Mouse (Mus musculus): ENCODE measurements around the gene Slc44a5.

Slc44a5 gene

DNA sequence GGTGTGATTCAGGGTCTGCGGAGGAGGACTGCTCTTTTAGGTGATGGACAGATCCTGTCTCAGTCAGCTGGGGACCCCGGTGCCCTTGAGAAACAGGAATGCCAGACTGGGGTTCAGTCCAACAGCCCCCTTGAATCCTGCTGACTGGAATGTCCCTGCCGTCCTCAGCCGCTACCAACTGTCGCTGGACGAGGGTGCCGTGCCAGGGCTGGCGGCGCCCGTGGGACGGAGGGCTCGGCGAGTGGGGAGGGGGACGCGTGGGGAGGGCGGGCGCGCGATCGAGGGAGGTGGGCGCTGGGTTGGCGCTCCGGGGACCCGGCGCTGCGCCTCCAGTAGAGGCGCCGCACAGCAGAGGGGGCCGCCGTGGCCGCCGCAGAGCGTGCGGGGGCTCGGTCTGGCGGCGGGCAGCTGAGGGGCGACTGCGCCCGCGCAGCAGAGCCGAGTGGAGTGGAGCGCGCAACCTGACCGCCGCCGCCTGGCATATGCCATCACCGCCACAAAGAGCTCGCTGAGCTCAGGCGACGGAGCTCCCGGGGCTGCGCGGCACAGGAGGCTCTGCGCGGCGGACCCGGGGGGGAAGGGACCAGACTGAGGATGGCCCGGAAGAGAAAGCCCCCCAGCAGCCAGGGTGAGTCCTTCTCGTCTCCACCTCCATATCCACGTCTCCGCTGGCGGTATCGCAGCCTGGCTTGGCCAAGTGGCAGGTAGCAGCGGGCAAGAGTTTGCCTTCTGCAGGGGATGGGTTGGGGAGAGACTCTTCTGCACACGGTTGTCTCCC is at the start of gene Slc44a5:
Gene Slc44a5, plus strand, starts transcription at position 266 of the 778 bp plus-strand sequence.
- no peak for DNase-seq

DNA sequence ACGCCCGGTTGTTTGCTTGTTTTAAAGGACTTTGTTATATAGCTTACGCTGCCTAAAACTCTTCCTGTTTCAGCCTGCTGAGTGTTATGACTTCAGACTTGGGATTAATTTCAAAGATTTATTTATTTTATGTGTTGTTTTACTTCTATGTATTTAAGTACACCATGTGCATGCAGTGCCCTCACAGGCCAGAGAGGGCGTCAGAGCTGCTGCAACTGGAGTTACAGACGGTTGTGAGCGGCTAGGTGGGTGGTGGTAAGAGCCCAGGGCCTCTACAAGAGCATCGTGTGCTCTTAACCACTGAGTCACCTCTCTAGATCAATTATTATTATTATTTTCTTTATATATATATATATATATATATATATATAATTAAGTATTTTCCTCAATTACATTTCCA is 46.9 kb upstream of the Slc44a5 start:
- no peak for DNase-seq

DNA sequence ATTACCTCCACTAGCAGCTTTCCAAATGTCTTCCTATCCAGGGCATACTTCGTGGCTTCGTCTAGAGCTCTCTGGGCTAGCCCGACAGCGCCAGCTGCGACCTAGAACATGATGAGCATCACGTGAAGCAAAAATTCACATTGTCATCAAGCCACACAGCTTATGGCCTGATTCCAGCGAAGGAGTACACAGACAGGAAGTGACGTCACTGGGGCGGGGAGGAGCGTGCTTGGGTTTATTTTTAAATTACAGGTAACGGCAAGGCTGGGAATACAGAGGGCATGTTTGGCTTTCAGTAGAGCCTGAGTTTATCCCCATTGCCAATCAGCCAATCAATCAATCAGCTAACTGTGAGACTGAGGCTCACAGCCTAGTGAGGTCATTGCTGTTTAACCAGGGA is 43.7 kb upstream of the Slc44a5 start:
- DNase-seq = no peak

DNA sequence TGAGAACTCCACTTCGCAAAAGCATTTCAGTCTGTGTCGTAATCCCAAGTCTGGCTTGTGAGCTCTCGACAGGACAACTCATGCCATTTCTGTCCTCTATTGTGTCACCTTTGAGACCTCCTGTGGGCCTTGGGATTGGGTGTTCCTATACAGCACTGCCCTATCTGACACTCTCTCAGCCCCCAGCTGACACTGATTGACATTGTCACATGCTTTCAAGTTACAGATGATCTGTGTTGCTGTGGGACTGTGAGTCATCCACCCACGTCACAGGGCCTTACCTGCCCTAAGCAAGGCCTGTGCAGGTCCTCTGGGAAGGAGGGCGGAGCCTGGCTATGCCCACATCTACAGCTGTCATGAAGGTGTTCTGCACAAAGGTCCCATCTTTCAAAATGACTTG is 40.8 kb upstream of the Slc44a5 start:
- no peak for DNase-seq

DNA sequence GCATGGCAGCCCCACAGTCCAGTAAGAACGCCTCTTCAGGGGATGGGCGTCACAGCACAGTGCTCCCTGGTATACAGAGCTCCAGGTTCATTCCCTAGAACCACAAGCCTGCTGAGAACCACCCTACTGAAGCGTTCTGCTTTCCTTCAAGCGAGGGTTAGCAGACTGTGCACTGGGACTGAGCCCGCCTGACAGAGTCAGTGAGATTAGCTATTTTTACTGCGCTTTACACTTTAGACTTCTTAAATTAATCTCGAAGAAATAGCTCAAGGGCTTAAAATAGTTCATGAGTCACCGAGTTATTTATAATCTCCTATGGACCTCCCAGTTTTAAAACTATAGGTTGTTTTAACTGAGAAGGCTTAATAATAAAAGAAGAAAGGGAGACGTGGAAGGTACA is 37.4 kb upstream of the Slc44a5 start:
- no peak for DNase-seq

DNA sequence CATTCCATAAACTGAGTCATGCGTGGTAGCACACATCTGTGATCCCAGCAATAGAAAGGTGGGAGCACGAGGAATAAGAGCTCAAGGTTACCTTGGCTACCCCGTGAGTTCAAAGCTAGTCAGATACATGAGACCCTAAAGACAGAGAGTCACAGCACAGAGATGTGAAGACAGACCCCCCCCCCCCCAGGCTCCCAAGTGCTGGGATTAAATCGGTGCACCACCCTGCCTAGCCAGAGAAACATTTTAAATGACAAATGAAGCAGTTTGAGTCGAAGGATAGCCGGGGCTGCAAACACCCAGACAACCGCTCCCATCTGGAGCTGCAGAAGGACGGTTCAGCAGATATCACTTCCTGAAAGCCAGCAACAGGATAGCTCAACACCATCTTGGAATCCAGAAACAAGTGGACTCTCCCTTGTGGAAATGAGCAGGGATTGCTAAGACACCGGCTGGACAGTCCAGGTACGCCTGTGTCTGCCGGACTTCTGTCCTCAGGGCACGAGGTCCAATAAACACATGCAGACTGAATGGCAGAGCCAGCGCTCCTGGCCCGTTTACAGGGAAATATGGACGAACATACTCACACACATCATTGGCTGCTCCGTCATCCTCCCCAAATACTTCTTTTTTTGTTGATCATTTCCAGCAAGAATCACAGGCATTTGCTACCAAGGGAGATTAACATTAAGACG is 36.0 kb upstream of the Slc44a5 start:
- DNase-seq = no peak

DNA sequence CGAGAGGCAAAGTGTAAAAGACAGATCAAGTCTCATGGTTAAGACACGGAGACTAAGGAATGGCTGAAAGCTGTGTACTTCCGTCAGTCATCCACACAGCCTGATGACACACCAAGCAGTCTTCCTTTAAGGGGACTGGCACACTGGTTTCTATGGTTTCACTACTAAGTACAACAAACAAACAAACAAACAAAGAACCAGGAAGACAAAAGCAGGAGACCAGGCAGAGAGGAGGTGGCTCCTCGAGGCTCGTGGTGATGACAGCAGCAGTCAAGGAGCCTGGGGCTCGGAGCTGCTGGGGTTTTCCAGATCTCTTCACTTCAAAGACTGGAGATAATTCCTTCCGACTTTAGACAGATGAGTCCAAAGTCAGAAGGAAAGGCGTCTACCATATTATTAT is 33.2 kb upstream of the Slc44a5 start:
- no peak for DNase-seq

DNA sequence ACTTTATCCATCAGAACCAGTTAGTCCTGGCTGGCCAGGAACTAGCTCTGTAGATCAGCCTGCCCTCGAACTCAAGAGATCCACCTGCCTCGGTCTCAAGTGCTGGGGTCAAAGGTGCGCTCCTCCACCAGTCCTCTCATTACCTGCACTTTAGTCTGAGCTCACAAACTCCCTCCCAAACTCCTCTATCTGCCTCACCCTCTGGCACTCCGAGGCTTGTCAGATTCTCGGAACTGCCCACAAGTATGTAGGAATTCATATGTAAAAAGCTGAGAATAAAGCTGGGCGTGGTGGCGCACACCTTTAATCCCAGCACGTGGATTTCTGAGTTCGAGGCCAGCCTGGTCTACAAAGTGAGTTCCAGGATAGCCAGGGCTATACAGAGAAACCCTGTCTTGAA is 32.8 kb upstream of the Slc44a5 start:
- DNase-seq = no peak

DNA sequence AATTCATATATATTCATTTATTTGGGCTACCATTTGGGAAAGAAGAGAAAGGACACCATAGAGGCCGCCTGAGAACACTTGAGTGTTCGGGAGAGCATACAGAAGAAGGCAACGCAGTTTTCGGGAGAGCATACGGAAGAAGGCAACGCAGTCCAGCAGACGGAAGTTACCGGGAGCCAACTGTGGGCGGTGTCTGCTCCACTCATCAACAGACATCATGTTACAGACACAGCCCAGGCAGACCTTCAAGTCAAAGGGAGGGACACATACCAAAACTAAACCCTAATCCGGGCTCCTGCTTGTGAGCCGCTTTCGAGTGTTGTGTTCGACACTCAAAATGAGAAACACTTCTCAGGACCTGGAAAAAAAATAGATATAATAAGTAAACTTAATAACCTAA is 31.6 kb upstream of the Slc44a5 start:
- no peak for DNase-seq

DNA sequence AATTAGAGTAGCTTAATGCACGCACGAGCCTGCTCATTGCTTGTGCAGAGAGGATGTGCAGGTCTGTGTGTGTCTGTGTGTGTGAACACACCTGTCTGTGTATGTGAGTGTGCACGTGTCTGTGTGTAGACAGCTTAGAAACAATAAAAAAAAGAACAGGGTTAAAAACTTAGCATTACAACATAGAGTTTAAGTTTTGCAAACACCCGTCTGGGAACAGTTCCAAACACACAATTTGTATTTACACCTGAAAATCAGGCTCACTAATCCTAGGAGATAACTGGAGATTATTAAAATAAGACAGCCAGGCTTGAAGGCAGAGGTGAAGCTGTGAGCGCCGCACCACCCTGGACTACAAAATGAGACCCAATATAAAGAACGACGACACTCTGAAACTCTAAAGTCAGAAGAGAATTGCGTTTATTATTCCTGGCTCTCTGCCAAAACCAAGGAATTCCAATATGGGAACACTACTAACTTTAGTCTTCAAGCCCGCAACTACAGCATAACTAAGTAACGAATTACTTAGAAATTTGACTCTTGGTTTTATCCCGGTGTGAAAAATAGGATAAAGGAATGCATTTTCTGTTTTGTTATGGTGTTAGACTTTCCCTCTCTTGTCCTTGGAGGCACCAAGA is 30.1 kb upstream of the Slc44a5 start:
- DNase-seq = no peak

DNA sequence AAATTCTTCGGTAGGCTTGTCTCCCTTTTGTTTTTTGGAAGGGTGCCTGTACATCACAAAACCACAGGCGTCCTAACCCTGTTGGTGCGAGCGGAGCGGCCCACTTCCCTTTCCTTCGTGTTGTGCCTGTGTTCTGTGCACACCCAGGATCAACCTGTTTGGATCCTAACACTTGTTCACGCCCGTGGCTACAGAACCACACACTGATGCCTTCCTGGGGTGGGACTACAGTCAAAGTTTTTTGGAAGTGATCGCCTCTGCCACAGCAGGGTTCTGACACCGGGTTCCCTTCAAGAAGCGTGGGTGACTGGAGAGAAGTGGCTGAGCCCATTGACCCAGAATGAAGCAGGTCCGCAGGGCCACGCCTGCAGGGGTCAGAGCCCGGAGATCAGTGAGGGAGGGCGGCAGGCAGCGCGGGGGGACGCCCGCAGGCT is 29.3 kb upstream of the Slc44a5 start:
- no peak for DNase-seq

DNA sequence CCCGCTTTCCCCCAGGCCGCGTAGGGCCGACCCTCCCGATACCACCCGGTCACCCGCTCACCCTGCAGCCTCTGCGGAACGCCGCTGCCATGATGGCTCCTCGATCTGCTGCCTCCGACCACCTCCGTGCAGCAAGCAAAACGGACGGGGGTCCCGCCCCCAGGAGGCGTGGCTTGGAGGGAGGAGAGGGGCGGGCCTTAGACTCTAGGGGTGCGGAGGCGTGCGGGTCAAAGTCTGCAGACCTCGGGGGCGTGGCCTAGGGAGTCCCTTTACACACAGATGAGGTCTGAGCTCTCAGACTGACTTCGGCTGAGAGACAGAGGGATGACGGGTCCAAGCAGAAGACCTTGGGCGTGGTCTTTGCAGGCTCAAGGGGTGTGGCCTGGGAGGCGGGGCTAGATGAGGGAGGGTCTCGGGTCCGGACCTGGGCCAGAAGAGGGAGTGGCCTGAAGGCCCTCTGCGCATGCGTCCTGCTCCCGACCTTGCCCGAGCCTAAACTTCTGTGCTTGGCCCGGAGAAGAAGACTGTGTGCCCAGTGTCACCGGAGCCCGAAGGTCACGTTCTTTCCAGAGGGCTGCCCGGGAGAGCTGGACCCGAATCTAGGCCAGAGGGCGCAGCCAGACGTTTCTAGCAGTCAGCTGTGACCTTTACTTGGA is 28.8 kb upstream of the Slc44a5 start, which contains the start of gene Acadm:
Gene Acadm, minus strand, starts transcription at position 298 of the 656 bp plus-strand sequence.
- DNase-seq = peak; percentile 99

DNA sequence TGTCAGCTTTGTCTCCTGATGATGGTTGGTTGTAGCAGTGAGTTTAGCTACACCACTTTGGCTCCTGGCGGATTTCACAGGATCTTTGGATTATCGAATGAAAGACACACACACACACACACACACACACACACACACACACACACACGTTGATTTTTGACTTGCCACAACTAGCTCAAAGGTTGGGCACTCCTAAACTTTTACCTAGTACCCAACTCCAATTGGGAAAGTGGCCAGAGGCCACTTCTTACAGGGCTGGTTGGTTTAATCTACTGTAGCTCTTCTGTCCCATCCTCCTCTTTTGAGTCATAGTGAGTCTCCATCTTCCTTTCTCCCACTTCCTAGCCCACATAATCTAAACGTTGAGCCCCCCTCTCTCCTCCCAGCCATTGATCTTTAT is 26.0 kb upstream of the Slc44a5 start:
- DNase-seq = no peak

DNA sequence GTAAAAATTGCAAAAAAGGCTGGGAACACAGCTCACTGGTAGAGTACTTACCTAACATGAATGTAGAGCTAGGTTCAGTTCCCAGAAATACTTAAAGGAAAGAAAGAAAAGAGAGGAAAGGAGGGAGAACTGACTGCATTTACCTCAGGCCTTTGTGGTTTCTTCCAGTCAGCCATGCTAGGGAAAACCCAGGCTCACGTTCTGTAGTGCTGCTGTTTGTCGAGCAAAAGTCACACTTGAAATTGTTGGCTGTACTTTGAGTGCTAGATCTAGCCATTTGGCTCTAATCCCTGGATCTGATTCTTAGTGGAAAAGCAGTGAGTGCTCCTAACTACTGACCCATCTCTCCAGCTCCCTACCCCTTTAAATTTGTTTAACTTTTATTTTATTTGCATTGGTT is 25.1 kb upstream of the Slc44a5 start:
- no peak for DNase-seq

DNA sequence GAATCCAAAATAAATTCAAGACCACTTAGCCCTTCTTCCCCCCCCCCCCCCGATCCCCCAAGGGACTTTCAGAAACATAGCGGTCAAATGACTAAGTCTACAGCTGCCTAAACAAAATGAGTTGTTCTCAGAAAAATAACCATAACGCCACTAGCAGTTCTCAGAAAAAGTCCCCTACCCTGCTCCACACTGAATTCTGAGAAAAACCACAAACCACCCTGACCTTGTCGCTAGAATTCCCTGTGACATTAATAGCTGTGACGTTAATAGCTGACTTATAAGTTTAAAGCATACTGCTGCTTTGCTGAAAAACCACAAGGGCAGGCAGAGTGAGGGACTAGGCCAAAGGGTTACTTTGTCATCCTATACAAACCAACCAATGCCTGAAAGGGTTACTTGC is 15.3 kb upstream of the Slc44a5 start:
- DNase-seq = no peak

DNA sequence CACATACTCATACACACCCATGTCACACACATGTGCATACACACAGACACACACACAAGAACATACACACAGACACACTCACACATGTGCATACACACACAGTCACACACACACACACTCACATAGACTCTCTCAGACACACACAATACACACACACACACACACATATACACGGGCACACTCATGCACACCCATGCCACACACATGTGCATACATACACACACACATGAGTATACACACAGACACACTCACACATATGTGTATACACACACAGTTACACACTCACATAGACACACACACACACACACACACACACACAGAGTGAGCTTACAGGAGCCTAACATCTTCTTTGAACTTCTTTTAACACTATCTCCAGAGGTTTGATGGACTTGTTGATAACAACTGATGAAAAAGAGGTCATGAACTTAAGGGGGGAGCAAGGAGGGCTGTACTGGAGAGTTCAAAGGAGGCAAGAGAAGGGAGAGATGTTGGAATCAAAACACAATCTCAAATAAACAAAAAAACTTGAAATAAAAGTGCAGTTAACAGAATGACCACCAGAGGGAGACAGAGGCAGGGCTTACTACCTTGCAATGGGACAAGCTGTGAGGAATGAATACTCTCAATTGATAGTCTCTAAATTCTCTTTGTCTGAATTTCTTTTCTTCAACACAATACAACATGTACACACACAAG is 14.1 kb upstream of the Slc44a5 start:
- DNase-seq = no peak

DNA sequence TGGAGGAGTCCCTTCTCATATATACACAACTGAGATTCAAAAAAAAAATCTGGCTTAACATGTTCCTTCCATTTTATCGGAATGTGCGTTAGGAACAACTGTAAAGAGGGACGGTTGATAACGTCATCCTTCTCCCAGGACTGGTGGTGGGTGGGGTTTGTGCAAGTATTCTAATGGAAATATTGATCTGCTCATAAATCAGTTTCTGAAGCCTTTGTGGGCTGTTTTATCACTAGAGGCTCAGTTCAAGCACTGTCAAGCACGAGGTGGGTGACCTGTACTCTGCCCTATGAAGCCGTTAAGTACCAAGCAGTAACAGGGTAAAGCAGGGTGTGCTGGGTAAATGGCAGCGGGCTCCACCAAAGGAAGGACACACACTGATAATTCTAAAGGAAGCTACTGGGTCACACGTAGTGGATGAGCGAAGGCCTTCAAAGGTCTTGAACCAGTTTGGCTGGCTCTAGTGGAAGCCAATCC is 13.5 kb upstream of the Slc44a5 start:
- DNase-seq = no peak

DNA sequence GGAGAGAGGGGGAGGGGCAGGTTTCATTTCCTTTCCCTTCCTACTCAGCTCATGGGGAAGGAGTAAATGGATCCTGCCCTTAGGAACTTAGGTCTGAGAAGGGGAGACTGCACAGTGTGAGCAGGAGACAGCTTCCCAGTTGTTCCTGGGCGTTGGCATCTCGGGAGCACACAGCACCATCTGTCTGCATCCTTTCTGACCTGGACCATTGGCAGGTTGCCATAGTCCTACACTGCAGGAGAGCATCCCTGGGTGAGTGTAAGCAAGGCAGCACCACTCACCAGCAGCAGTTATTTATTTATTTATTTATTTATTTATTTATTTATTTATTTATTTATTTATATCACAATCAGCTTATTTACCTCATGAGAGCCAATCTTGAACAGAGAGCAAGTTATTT is 12.4 kb upstream of the Slc44a5 start:
- no peak for DNase-seq

DNA sequence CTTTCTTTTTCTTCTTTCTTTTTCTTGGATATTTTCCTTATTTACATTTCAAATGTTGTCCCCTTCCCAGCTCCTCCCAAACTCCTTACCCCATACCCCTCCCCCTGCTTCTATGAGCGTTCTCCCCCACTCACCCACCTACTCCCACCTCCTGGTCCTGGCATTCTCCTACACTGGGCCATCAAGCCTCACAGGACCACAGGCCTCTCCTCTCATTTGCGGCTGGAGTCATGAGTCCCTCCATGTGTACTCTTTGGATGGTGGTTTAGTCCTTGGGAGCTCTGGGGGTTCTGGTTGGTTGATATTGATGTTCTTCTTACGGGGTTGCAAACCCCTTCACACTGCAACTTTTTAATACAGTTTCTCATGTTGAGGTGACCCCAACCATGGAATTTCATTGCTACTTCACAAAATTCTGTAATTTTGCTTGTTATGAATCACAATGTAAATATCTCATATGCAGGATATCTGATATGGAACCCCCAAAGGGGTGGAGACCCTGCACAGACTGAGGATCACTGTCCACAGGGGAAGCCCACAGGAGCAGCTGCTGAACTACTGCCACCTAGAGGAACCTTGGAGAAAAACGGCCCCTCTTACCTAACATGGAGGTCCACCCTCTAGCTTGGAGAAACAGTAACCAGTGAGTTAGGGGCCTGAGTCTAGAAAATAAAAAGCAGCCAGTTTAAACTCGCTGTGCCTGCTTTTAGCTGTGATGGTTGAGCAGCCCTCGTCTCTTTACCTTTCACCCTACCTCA is 11.4 kb upstream of the Slc44a5 start:
- DNase-seq = peak; percentile 39

DNA sequence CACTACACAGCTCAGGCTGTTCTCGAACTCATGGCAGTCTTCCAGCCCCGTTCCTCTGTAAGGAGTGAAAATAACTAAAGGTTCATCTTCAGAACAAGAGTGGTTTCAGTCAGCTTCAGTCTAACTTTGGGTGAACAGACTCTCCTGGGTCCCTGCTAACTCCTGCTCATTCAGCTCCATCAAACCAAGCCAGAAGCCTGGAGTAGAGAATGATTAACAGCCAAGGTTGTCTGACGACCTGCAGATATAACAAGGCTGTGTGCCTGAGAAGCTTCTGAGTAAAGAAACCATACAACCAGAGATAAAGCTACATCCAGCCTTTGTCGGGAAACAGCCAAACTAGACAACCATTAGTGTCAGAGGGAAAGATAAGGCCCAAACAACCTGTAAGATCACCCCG is 5.8 kb upstream of the Slc44a5 start:
- no peak for DNase-seq

DNA sequence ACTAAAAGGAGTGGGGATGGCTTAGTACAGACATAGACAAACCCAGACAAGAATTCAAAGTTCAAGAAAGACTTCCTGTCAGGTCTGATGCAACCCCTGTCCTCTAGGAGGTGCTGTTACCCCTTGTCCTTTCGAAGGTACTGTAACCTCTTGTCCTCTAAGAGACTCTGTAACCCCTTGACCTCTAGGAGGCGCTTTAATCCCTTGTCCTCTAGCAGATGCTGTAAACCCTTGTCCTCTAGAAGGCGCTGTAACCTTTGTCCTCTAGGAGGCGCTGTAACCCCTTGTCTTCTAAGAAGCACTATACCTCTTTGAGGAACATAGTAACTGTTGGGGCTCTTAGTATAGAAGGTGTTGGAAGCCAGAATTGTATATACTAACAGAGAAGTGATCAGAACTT is 4.7 kb upstream of the Slc44a5 start:
- DNase-seq = peak; percentile 76

DNA sequence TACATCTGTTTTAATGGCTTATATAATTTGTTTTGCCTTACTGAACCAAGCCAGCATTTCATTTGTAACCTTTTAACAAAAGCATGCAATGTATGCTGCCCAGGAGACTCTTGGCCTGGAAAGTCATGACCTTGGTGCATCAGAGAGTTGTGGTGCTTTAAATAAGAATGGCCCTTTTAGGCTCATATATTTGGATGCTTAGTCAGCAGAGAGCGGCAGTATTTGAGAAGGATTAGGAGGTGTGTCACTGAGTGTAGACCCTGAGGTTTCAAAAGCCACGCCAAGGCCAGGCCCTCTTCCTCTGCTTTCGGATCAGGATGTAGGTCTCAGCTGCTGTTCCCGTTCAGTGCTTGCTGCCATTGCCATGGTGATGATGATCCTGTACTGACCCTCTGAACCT is 3.8 kb upstream of the Slc44a5 start:
- DNase-seq = no peak

Measured in liver (tissue).